Mouse (Mus musculus) spleen, adult 2 months (tissue): Measurements from ENCODE around the gene Gins2. TPM values are rescaled to one million over a fixed set of nuclear protein-coding genes. Genes with fewer than 3 reads are reported as not detected.

ENCODE experiments used
- DNase-seq, 2 experiments: peaks; one replicate each; pipeline versions ENCODE4 v3.0.0 to v3.0.0-alpha.2; 2012 to 2021; ENCODE audit warnings: low spot score in 2 of 2, low read depth in 1 of 2
- H3K27ac ChIP-seq: fragments of 200-500 bp; 2 replicates; pipeline ENCODE4 v1.5.1; 2012; ENCODE audit warnings: low read length, inconsistent platforms; ENCODE audit not compliant: insufficient read depth
- H3K27me3 ChIP-seq: fragments of 200-500 bp; 2 replicates; pipeline ENCODE4 v1.6.1; 2012; ENCODE audit warnings: mild to moderate bottlenecking, moderate library complexity, low read length, inconsistent platforms; ENCODE audit not compliant: control insufficient read depth, insufficient read depth
- H3K36me3 ChIP-seq: fragments of 200-500 bp; 2 replicates; pipeline ENCODE4 v1.6.1; 2012; ENCODE audit warnings: mild to moderate bottlenecking, low read length, inconsistent platforms; ENCODE audit not compliant: control insufficient read depth, insufficient read depth
- H3K4me1 ChIP-seq: fragments of 200-500 bp; 2 replicates; pipeline ENCODE4 v1.6.1; 2011; ENCODE audit warnings: inconsistent platforms; ENCODE audit not compliant: control insufficient read depth, insufficient read depth, insufficient read length
- H3K4me3 ChIP-seq: fragments of 200-500 bp; 2 replicates; pipeline ENCODE4 v1.5.1; 2011; ENCODE audit warnings: mild to moderate bottlenecking, inconsistent platforms; ENCODE audit not compliant: insufficient read depth, insufficient read length; ENCODE audit errors: extremely low read depth
- CTCF ChIP-seq: fragments of 200-500 bp; IDR thresholded peaks from 2 replicates; pipeline ENCODE4 v1.5.1; 2011; ENCODE audit warnings: mild to moderate bottlenecking, inconsistent platforms; ENCODE audit not compliant: insufficient read depth, insufficient read length, insufficient replicate concordance; ENCODE audit errors: extremely low read depth
- POLR2A ChIP-seq: fragments of 200-500 bp; IDR thresholded peaks from 2 replicates; pipeline ENCODE4 v1.6.1; 2011; ENCODE audit warnings: low read depth, low read length, inconsistent platforms
- WGBS: fragments of 180-500 bp; shearing (Covaris S2); methylation state at CpG from one replicate; pipeline ENCODE4 v1.1.7; 2018; 5-methylcytosine and 5-hydroxymethylcytosine counted together
- polyA plus RNA-seq: library from polyadenylated mRNA; depleted of rRNA; stranded (reverse); fragments of >200 nt; gene quantifications from 2 replicates; pipeline ENCODE4 v1.2.3, GENCODE M21; 2012

The Gins2 gene
- polyA plus RNA-seq, 1 experiment, result 8.1 TPM

DNA sequence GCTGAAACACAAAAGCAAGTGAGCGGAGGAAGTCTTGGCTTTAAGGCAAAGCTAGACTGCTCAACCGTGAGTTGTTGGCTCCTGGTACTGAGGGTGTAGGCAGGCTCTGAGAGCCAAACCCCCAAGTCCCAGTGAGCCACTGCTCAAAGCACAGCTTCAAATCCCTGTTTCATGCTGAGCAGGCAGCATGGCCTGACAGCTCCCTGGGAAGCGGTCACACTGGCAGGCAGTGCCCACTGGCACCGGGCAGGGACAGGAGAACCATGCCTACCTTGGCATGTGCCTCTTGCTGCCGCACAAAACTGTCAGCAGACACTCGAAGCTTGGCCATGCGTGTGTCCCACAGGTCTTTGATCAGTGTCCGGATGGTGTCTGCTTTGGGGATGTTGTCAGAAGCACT is 7.3 kb downstream of the Gins2 start:
- TF ChIP-seq POLR2A (no peak), CTCF (no peak)
- Histone ChIP-seq H3K4me3 (no peak overlapping the region), H3K4me1 (no peaks in the 10 kb centered on the region), H3K27ac (no peak overlapping the region), H3K36me3 (peaks cover 38% of the 10 kb centered on the region), H3K27me3 (no peaks in the 10 kb centered on the region)
- 84% methylated on average over 8 of the region's 8 CpGs for WGBS
- DNase-seq, result no peak

DNA sequence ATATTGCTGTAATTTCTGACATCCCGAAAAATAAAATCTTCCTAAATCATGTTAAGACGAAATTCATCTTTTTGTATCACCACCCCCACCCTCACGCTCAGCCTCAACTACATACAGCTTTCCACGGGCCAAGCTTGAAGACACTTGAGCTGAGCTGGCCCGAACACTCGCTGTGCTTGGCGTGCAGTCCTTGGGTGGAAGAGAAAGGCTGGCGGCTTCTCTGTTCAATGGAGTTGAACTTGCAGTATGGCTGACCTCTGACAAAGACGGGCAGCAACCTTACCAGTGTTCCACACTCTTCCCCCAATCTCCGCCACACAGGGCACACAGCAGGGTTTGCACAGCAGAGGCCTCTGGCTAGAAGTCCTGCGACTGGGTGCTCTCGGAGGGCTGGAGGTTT is 7.8 kb downstream of the Gins2 start:
- Histone ChIP-seq H3K4me3 (no peak overlapping the region), H3K36me3 (peaks cover 43% of the 10 kb centered on the region), H3K4me1 (no peaks in the 10 kb centered on the region), H3K27ac (no peak overlapping the region), H3K27me3 (no peaks in the 10 kb centered on the region)
- TF ChIP-seq POLR2A (no peak), CTCF (no peak)
- 95% methylated on average over 12 of the region's 12 CpGs for WGBS
- no peak for DNase-seq

DNA sequence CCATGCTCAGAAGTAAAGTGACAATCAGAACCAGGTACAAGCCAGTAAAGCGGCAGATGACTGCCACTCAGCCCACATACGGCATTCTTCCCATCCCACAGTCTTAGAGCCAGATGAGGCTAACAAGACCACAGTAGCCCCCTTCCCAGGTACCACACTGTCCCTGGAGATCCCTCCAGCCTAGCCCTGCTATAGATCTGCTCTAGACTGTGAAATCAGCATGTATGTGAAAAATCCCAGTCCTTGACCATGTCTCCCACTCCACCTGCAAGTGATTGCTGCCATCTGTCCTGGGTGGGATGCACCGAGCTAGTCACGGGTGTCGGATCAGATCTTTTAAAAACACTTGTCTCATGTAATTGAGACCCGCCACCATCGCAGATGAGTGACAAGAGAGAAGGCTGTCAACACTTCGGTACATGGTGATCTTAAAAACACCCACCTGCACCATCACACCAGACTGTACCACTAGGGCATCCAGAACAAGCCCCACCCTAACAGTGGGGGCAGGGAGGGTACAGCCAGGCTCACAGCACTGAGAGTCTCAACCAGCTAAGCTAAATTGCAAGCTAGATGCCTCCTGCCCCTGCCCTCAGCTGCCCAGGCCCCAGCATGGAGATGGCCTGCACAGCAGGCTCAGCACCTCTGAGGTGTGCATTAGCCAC is 8.6 kb downstream of the Gins2 start:
- Histone ChIP-seq H3K4me1 (no peaks in the 10 kb centered on the region), H3K27ac (no peak overlapping the region), H3K36me3 (peaks cover 50% of the 10 kb centered on the region), H3K27me3 (no peaks in the 10 kb centered on the region), H3K4me3 (no peak overlapping the region)
- DNase-seq, result no peak
- 96% methylated on average over 8 of the region's 8 CpGs for WGBS
- TF ChIP-seq CTCF (no peak), POLR2A (no peak)

- Histone ChIP-seq H3K4me3 (no peak overlapping the region), H3K27ac (no peak overlapping the region), H3K27me3 (no peaks in the 10 kb centered on the region), H3K36me3 (peaks cover 76% of the 10 kb centered on the region), H3K4me1 (peaks cover 3% of the 10 kb centered on the region; the same call in 1 of the 2 replicates)
- 97% methylated on average over 17 of the region's 17 CpGs for WGBS
- TF ChIP-seq POLR2A (no peak), CTCF (no peak)
- no peak for DNase-seq
Observed at GRCm38 (mm10) chr8:120577821-120578220, 11.3 kb downstream of the Gins2 start.

DNA sequence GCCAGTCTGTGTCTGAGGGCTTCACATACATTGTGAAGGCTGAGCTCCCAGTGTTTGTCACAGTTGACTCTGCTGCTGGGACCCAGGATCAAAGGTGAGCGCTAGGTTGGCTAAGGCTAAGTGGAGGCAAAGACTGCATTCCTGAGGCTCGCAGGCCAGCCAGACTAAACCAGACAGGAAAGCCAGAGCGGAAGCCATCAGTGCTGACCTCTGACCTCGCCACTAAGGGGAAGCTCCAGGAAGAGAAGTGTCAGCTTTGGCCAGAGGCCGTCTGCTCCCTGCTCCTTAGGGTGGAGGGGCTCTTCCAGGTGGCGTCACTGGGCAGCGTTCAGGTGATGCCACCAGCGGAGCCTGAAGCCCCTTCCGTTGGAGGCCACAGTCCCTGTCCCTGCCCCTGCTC is 13.3 kb downstream of the Gins2 start:
- H3K4me1 ChIP-seq, result peaks cover 15% of the 10 kb centered on the region
- no peak for DNase-seq

GRCm38 (mm10) chr8:120574941-120575340 is 14.2 kb downstream of the Gins2 start:
- Histone ChIP-seq H3K4me3 (no peak overlapping the region), H3K36me3 (peaks cover 84% of the 10 kb centered on the region), H3K27me3 (no peaks in the 10 kb centered on the region), H3K27ac (no peak overlapping the region), H3K4me1 (peaks cover 15% of the 10 kb centered on the region)
- WGBS, result 96% methylated on average over 19 of the region's 19 CpGs
- TF ChIP-seq POLR2A, result no peak
- TF ChIP-seq CTCF, result no peak
- DNase-seq, result no peak

More for the DNA sequence above, 13.3 kb downstream of the Gins2 start:
- no peak for TF ChIP-seq POLR2A
- TF ChIP-seq CTCF, result no peak
- H3K27me3 ChIP-seq, result no peaks in the 10 kb centered on the region
- 89% methylated on average over 9 of the region's 9 CpGs for WGBS
- no peak overlapping the region for H3K27ac ChIP-seq
- peaks cover 86% of the 10 kb centered on the region for H3K36me3 ChIP-seq
- no peak overlapping the region for H3K4me3 ChIP-seq

DNA sequence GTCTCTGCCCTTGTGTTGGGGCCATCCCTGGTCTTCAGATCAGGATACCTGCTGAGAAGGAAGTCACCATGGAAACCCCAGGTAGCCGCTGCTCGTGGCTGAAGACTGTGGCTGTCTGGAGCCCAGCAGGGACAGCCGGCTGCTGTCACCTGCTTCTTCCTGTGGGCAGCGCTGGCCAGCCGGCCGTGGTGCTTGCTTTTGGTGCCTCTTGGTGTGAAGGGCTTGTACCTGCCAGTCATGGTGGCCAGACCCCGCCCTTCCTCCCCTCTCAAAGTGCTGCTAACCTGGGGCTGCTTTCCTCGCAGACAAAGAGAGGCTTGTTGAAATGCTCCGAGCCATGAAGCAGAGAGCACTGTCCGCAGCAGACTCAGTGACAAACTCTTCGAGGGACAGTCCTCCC is 15.2 kb downstream of the Gins2 start:
- Histone ChIP-seq H3K27ac (no peak overlapping the region), H3K27me3 (no peaks in the 10 kb centered on the region), H3K36me3 (peaks cover 86% of the 10 kb centered on the region), H3K4me3 (no peak overlapping the region), H3K4me1 (peaks cover 15% of the 10 kb centered on the region)
- no peak for TF ChIP-seq POLR2A
- no peak for TF ChIP-seq CTCF
- 85% methylated on average over 11 of the region's 11 CpGs for WGBS
- no peak for DNase-seq
